Mouse (Mus musculus): ENCODE measurements around the gene Arhgef6. TPM values are rescaled to one million over a fixed set of nuclear protein-coding genes. Genes with fewer than 3 reads are reported as not detected.

Gene Arhgef6
- polyA plus RNA-seq, 2 experiments = 4.7 to 7.0 TPM

DNA sequence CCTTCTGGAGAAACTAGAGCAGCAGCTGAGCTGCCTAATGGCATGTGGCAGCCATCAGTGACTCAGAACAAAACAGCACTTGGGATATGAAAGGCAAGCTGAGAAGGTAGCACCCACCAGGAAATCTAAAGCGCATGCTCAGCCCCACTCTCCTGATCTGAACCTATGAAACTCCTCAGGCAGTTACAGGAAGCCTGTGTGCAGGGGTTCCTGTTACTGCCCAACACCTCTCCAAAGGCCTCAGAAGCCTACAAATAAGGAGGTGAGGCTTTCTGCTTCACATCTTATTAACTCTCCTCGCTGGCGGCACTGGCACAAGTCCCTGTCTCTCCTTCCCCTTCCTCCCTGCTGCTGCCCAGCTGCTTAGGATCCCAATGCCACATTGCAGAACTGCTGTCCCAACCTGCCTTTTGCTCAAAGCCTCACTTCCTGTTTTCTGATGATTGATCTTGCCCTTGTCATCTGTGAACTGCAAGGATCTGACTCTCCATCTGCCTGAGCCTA lies 33.7 kb downstream of the Arhgef6 start:
- ATAC-seq (ENCODE audit: insufficient read depth) (no peak), DNase-seq (ENCODE audit: low read depth in 3 of 3, low spot score in 3 of 3) (no peak)
- H3K27me3 ChIP-seq (ENCODE audit: control insufficient read depth, insufficient read depth, low read length) = no peaks in the 10 kb centered on the region
- H3K4me1 ChIP-seq (replicated peaks; ENCODE audit: control insufficient read depth in 2 of 2, insufficient read depth in 2 of 2, low read length in 1 of 2) = no peaks in the 10 kb centered on the region
- no peak overlapping the region for H3K4me2 ChIP-seq (ENCODE audit: low read depth)
- H3K4me3 ChIP-seq (ENCODE audit: insufficient read depth in 1 of 2, low read depth in 2 of 2, low read length in 2 of 2) = no peak overlapping the region
- H3K9me3 ChIP-seq (ENCODE audit: control insufficient read depth, low read length) = no peaks in the 10 kb centered on the region
- 35% methylated on average over 3 of the region's 3 CpGs for WGBS (ENCODE audit: insufficient replicate concordance)
- no peak overlapping the region for H3K27ac ChIP-seq
- TF ChIP-seq EP300 (IDR thresholded peaks at IDR 0.05; ENCODE audit: low read depth) = no peak
- H3K9ac ChIP-seq (replicated peaks) = no peak overlapping the region
- no peaks in the 10 kb centered on the region for H3K36me3 ChIP-seq (replicated peaks; ENCODE audit: control insufficient read depth, insufficient read depth, low read depth)

DNA sequence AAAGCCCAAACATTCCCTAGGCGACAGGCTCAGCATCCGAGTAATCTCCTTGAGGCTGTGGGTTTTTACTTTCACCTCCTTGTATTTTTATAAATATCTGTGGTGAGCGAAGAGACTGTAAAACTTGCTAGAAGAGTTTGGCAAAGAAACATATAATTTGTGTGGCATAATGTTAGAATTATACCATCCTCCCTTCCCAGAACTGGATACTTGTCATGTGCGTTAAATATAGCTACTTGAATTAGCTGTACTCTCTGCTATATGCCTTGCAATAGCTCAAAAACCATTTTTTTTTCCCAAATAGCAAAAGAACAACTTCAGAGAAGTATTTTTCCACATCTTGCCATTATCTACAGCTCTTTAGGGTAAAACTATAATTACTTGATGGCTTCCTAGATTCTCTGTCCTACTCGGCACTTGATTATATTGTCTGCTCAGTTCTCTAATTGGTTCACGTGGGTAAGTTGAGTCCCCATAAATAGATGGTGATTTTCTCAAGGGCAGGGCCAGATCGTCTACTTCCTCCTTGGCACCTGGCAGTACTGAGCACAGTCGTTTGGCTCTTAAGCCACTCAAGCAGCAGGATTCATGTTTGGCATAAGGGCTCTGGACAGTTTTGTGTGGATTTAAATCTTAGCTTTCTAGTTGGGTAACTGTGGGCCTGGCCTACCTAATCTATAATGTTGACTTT lies 35.2 kb downstream of the Arhgef6 start:
- WGBS (ENCODE audit: insufficient replicate concordance) = 55% methylated on average over 8 of the region's 8 CpGs
- Histone ChIP-seq H3K27me3 (ENCODE audit: control insufficient read depth, insufficient read depth, low read length) (no peaks in the 10 kb centered on the region), H3K4me3 (ENCODE audit: insufficient read depth in 1 of 2, low read depth in 2 of 2, low read length in 2 of 2) (no peak overlapping the region), H3K4me1 (replicated peaks; ENCODE audit: control insufficient read depth in 2 of 2, insufficient read depth in 2 of 2, low read length in 1 of 2) (no peaks in the 10 kb centered on the region), H3K9me3 (ENCODE audit: control insufficient read depth, low read length) (no peaks in the 10 kb centered on the region), H3K9ac (replicated peaks) (no peak overlapping the region), H3K27ac (no peak overlapping the region), H3K4me2 (ENCODE audit: low read depth) (no peak overlapping the region), H3K36me3 (replicated peaks; ENCODE audit: control insufficient read depth, insufficient read depth, low read depth) (no peaks in the 10 kb centered on the region)
- ATAC-seq (ENCODE audit: insufficient read depth) = no peak
- no peak for DNase-seq (ENCODE audit: low read depth in 3 of 3, low spot score in 3 of 3)
- TF ChIP-seq CTCF (IDR thresholded peaks at IDR 0.05; ENCODE audit: low read depth) = no peak
- TF ChIP-seq EP300 (IDR thresholded peaks at IDR 0.05; ENCODE audit: low read depth) = no peak

DNA sequence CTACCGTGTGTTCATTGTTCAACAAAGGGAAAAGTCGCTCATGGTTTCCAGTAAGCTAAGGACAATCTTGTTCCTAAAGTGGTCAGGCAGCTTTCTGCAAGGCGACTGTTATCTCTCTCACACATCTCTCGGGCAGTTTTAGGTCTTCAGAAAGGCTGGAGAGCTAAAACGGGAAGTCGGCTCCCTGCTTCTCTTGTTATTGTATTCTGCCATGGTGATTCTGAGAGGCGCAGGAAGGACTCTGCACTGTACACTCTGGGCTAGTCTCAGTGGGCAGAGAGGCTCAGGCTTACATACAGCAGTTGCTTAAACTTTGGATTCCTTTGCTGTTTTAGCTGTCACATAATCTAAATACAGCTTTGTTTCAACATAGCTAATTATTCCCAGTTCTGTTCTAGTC lies 39.6 kb downstream of the Arhgef6 start:
- no peak overlapping the region for H3K9ac ChIP-seq (replicated peaks)
- WGBS (ENCODE audit: insufficient replicate concordance) = 19% methylated on average over 7 of the region's 7 CpGs
- DNase-seq (ENCODE audit: low read depth in 3 of 3, low spot score in 3 of 3) (no peak), ATAC-seq (ENCODE audit: insufficient read depth) (no peak)
- H3K4me3 ChIP-seq (ENCODE audit: insufficient read depth in 1 of 2, low read depth in 2 of 2, low read length in 2 of 2) = no peak overlapping the region
- H3K27me3 ChIP-seq (ENCODE audit: control insufficient read depth, insufficient read depth, low read length) = no peaks in the 10 kb centered on the region
- no peaks in the 10 kb centered on the region for H3K36me3 ChIP-seq (replicated peaks; ENCODE audit: control insufficient read depth, insufficient read depth, low read depth)
- H3K27ac ChIP-seq = no peak overlapping the region
- TF ChIP-seq CTCF (IDR thresholded peaks at IDR 0.05; ENCODE audit: low read depth) = no peak
- TF ChIP-seq EP300 (IDR thresholded peaks at IDR 0.05; ENCODE audit: low read depth) = no peak
- H3K9me3 ChIP-seq (ENCODE audit: control insufficient read depth, low read length) = no peaks in the 10 kb centered on the region
- H3K4me1 ChIP-seq (replicated peaks; ENCODE audit: control insufficient read depth in 2 of 2, insufficient read depth in 2 of 2, low read length in 1 of 2) = no peaks in the 10 kb centered on the region
- H3K4me2 ChIP-seq (ENCODE audit: low read depth) = no peak overlapping the region

DNA sequence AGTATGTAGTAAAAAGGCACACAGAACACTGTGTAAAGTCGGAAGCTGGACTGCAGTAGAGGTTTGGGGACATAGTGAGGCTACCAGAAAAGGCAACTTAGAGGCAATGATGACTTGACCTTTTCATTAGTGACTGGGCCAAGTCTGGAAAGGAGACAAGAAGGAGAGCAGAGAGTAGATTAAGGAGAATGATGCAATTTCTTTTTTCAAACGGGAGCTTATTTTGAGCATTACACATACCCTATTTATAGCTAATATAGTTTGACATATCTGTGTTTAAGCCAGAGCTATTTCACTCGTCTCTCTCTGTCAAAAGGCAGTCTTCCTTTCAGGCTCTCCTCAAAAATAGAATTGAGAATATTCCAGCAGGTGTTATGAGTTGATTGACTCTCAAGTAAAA lies 50.1 kb downstream of the Arhgef6 start:
- Histone ChIP-seq H3K36me3 (replicated peaks; ENCODE audit: control insufficient read depth, insufficient read depth, low read depth) (no peaks in the 10 kb centered on the region), H3K9ac (replicated peaks) (no peak overlapping the region), H3K27me3 (ENCODE audit: control insufficient read depth, insufficient read depth, low read length) (no peaks in the 10 kb centered on the region), H3K9me3 (ENCODE audit: control insufficient read depth, low read length) (no peaks in the 10 kb centered on the region), H3K4me1 (replicated peaks; ENCODE audit: control insufficient read depth in 2 of 2, insufficient read depth in 2 of 2, low read length in 1 of 2) (no peaks in the 10 kb centered on the region), H3K4me2 (ENCODE audit: low read depth) (no peak overlapping the region), H3K27ac (no peak overlapping the region), H3K4me3 (ENCODE audit: insufficient read depth in 1 of 2, low read depth in 2 of 2, low read length in 2 of 2) (no peak overlapping the region)
- WGBS (ENCODE audit: insufficient replicate concordance) = 44% methylated on average over 3 of the region's 3 CpGs
- ATAC-seq (ENCODE audit: insufficient read depth) (no peak), DNase-seq (ENCODE audit: low read depth in 3 of 3, low spot score in 3 of 3) (no peak)
- TF ChIP-seq EP300 (IDR thresholded peaks at IDR 0.05; ENCODE audit: low read depth) (no peak), CTCF (IDR thresholded peaks at IDR 0.05; ENCODE audit: low read depth) (no peak)

DNA sequence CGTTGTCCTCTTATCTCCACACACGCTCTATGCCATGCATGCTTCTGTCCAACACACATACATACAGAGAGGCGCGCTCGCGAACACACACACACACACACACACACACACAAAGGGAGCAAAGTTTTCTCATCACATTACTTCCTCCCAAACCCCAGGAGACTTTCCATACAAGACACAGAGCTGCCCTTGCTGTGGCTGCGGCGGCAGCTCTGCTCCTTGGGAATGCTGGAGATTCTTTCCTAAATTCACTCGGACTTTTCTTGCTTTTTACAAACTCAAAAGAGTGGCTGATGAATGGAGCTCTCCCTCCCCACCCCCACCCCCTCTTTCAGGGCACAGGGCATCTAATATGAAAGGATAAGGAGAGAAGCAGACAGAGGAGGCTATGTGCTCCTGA lies 52.2 kb downstream of the Arhgef6 start:
- H3K4me3 ChIP-seq (ENCODE audit: insufficient read depth in 1 of 2, low read depth in 2 of 2, low read length in 2 of 2) = no peak overlapping the region
- no peaks in the 10 kb centered on the region for H3K36me3 ChIP-seq (replicated peaks; ENCODE audit: control insufficient read depth, insufficient read depth, low read depth)
- 62% methylated on average over 9 of the region's 9 CpGs for WGBS (ENCODE audit: insufficient replicate concordance)
- H3K9me3 ChIP-seq (ENCODE audit: control insufficient read depth, low read length) = no peaks in the 10 kb centered on the region
- DNase-seq (ENCODE audit: low read depth in 3 of 3, low spot score in 3 of 3) (no peak), ATAC-seq (ENCODE audit: insufficient read depth) (no peak)
- no peak overlapping the region for H3K4me2 ChIP-seq (ENCODE audit: low read depth)
- H3K4me1 ChIP-seq (replicated peaks; ENCODE audit: control insufficient read depth in 2 of 2, insufficient read depth in 2 of 2, low read length in 1 of 2) = no peaks in the 10 kb centered on the region
- no peak overlapping the region for H3K9ac ChIP-seq (replicated peaks)
- no peak overlapping the region for H3K27ac ChIP-seq
- H3K27me3 ChIP-seq (ENCODE audit: control insufficient read depth, insufficient read depth, low read length) = no peaks in the 10 kb centered on the region
- TF ChIP-seq EP300 (IDR thresholded peaks at IDR 0.05; ENCODE audit: low read depth) (no peak), CTCF (IDR thresholded peaks at IDR 0.05; ENCODE audit: low read depth) (no peak)
